Mouse (Mus musculus) thymus, postnatal 0 days (tissue): ENCODE measurements around the gene Rpp38. TPM values are rescaled to one million over a fixed set of nuclear protein-coding genes. Genes with fewer than 3 reads are reported as not detected.
A peak's percentile ranks its signal among the peaks of the same experiment; 100 is the strongest.

Experiments used
- DNase-seq: peaks from one replicate; pipeline ENCODE4 v3.0.0-alpha.2; 2015; ENCODE audit warnings: low spot score
- polyA plus RNA-seq: library from polyadenylated mRNA; unstranded; fragments of >200 nt; fragmentation: Nextera tagmentation; extraction: Ambion mirVana; gene quantifications from 2 replicates; pipeline ENCODE4 v1.2.1, GENCODE M21; 2015

The Rpp38 gene
- 18.0 and 19.5 TPM in 2 replicates for polyA plus RNA-seq

DNA sequence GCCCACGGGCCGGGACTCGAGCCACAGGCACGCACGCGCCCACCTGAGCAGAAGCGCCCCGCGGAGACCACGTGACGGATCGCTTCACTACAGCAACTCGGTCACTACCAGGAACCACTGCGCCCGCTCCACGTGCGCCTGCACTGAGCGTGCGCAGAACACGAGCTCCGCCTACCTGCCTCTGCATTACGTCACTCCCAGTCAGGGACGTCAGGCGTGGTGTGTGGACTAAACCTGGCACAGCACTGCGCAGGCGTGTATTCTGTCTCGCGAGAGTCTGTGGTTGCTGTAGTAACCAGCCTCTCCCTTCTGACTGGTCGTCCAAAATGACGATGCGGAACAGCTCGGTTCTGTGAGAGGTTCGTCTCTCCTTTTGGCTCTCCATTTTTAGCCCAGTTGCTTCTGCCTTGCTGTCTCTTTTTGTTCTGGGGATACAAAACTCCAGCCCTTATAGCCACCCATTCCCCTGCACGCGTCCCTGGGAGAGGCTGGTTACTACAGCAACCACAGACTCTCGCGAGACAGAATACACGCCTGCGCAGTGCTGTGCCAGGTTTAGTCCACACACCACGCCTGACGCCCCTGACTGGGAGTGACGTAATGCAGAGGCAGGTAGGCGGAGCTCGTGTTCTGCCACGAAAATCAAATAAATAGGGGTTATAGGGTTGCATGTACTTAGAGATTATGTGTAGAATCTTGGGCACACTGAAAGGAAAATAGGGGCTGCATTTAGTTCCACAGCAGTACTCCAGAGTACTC, at the start of gene Rpp38:
Gene Rpp38, minus strand, starts transcription at position 160 of the 759 bp plus-strand sequence.
- peak; percentile 99 for DNase-seq

DNA sequence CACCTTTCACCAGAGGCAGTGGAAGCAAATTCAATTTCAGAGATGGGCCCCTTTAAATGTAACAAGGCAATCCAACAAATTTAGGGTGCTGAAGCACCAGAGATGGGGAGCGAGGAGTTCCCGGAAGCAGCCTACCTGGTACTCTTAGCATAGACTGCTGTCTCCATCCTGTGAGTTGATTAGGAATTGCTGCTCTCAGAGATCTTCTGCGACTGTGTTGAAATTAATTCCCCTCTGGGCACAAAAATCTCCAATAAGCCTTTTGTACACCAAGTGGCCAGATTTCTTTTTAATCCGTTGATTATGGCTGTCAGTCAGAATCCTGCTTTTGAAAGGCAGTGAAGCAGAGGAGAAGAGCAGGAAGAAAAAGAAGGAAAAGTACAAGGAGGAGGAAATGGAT, 32.7 kb upstream of the Rpp38 start:
- DNase-seq = no peak

DNA sequence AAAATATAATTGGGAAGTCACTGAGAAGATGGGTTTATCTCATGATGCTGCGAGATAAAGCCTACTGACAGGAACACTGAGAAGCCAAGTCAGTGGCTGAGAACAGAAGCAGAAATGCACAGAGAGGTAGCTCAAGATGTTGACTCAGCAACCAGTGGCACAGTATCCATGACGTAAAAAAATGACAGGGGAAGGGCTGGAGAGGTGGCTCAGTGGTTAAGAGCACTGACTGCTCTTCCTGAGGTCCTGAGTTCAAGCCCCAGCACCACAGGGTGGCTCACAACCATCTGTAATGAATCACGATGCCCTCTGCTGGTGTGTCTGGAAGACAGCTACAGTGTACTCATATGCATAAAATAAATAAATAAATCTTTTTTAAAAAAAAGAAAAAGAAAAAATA, 28.6 kb upstream of the Rpp38 start:
- DNase-seq = no peak

DNA sequence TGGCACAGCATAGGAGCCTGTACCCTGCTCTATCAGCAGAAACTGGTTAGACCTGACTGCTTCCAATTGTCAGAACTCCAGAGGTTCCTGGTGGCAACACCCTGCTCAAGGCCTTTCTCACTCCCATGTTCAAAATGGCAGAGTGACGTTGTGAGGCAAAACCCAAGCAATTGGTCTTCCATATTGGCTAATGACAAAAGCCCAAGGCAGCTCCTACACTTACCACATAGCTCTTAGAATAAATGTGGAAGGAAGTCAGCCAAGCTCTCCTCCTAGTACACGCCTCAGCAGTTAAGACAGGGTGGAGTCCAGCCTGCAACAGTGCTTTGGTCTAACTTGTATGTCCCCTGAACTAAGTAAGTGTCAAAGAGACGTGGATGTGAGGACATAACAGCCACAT, 25.4 kb upstream of the Rpp38 start:
- DNase-seq = no peak

DNA sequence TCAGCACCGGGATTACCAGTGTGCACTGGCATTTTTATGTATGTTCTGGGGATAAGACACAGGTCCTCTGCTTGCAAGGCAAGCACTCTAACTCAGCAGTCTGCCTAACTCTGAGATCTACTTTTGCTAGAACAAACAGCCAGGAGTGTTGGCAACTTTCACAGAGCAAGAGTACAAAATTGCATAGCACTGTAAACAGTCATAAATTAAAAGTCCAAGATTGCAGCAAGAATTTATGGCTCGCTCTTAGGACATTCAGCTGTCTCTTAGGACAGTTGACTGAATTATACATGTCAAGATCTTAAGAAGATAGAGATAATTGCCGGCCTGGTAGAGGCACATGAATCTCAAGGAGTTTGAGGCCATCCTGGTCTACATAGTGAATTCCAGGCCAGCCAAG, 23.9 kb upstream of the Rpp38 start:
- no peak for DNase-seq

DNA sequence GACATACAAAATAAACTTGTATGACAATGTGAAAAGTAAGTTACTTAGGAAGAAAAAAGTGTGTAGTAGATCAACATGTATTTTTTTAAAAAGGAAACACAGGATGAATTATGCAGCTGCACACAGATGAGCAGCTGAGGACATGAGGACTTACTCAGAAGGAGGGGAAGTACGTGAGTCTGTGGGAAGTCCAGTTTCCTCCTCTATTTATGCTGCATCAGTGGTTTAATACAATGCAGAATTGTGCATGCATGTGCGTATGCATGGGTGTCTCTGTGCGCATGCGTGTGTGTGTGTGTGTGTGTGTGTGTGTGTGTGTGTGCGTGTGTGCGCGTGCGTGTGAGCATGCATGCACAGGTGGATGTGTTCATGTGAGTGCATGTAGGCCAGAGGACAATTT, 23.4 kb upstream of the Rpp38 start:
- DNase-seq = no peak

DNA sequence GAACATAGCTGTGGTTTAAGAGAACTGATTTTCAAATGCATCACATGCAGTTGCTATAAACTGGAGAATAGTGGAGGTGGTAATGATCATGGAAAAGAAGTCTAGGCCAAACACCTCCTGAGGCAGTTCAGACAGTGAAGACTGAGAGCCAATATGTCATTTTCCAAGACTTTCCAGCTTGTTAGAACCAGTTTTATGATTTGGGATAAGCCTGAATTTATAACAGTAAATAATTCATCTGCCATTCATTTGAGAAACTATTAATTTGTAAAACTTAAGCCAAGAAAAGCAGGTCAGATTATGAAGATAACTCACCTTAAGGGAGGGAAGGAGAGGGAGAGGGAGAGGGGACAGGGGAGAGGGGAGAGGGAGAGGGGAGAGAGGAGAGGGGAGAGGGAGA, 20.7 kb upstream of the Rpp38 start:
- DNase-seq = no peak

DNA sequence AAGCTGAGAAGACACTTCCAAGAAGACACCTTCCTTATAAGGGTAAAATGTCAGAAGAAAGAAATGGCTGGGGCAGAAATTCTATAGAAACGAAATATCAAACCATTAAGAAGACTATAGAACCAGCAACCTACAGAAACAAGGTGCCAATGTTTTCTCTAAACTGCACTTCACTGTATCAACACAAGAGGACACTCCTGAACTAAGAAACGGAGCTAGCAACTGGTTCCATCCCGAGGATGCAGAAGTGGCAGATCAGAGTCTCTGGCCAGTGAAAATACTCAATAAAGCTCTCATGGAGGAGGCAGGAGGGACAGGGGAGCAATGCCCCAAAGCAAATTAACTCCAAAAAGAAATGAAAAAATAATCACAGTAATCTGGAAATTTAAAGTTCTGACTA, 16.5 kb upstream of the Rpp38 start:
- DNase-seq = peak; percentile 35

DNA sequence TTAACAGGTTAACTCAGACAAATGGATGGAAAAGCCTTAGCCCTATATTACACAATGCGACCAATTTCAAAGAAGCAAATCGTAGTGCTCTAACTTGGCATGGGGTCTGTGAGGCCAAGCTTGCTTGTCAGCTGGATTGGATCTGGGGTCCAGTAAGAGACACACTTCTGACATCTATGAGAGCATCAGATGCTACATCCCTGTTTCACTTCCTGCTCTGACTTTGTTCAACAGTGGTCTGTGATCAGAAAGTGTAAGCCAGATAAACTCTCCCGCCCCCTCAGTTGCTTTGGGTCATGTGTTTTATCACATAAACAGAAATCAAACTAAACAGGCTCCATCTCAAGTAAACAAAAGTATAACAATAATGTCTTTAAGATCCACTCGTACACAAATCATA, 16.0 kb upstream of the Rpp38 start:
- no peak for DNase-seq

DNA sequence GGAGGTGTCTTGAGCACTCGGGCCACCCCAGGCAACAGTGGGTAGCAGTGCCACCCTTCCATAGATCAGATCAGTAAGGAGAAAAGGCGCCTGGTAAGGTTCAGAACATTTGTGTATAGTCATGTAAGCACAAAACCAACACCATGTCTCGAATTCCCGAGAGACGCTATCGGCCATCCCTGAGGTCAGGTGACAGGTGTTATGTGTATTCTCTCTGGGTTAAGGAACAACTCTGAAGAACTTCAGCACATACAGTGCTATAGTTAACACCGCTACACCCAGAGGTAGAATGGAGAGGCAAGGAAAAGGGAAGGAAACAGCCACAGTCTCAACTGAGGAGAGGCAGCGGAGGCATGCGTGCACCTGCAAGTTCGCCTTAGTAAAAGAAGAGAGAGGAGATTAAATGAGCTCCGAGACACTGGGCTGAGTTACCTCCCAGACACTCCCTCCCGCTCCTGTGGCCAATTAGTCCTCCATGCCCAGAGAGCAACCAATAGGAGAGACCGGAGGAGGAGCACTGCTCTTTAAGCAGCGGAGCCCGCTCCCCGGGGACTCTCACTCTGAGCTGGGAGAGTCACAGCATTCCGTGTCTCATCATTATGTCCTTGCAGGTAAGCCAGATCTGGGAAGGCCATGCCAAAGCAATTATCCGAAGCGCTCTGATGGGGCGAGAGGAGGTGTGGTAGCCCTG, 3.3 kb upstream of the Rpp38 start, which contains the start of gene Acbd7:
Gene Acbd7, plus strand, starts transcription at position 558 of the 691 bp plus-strand sequence.
- peak; percentile 75 for DNase-seq

DNA sequence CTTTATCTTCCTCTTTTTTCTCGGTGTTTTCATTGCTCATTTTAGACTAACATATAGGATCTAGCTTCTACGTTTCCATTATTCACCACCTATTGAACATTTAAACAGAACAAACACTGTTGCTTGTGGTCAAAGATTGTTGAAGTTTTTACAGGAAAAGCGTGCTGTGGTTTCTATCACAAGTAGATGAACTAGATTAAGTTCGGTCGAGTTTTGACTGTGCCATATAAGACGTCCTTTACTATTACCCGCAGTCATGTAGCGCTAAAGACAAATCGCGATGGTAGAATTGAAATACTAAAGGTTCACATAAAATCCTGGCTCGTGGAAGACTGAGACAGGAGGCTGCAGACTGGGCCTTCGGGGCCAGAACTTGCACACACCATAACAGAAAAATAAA, 1.3 kb upstream of the Rpp38 start:
- no peak for DNase-seq

DNA sequence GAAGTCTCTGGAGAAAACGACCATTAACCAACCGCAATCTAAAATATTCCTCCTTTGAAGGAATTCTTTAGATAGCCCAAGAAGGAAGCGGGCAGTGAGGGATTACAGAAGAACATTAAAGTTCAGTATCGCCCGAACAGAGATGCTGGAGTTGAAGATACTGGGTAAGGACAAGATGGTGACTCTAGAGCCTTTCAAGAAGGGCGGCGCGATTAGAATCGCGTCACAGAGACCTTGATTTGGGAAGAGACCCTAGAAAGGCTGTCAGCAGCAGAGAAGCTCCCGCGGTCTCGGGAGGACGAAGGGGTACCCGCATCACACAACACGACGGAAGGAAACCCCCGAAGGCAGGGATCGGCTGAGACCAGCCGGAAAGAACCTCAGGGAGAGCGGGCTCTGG, 387 bp downstream of the Rpp38 start:
- no peak for DNase-seq

DNA sequence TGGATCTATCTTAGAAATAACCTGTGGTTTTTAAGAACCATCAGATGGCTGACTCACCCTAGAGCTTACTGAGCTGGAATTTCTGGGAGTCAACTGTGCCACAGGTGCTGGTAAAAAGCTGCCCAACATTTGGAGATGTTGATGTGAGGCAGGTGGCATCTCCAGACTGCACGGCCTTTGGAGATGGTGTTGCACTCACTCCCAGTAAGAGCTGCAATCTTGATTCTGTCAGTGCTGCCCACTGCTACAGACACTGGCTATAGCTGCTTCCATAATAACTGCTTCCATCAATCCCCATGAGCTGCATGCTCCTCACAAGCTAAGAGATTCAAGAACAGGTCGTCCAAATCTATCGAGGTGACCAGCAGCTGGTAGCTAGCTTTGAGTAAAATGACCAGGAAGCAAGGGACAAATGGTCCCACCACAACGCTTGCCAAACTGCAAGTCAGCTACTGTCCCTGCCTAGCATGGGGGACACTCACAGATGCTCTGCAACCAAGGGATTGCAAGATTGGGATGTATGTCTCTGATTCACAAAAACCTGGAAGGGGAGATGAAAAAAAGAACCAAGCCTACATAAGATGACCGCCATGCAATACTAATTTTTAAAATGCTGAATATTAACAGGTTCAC, 1.3 kb downstream of the Rpp38 start:
- DNase-seq = no peak

DNA sequence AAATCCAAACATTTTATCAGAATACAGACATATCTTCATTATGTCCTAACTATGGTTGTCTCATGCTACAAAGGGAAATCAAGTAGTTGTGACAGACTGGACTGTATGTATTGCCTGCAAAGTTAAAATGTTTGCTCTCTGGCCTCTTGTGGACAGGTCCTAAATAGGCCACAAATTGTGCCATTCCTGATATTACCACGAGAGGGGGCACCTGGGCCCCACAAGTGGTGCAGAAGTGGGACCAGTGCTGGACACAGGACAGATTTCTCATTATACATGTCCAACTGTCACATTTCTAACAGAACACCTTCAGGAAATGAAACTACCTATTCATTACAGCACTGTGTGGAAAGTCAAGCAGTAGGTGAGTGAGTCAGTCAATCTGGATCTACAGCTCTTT, 5.1 kb downstream of the Rpp38 start:
- no peak for DNase-seq

DNA sequence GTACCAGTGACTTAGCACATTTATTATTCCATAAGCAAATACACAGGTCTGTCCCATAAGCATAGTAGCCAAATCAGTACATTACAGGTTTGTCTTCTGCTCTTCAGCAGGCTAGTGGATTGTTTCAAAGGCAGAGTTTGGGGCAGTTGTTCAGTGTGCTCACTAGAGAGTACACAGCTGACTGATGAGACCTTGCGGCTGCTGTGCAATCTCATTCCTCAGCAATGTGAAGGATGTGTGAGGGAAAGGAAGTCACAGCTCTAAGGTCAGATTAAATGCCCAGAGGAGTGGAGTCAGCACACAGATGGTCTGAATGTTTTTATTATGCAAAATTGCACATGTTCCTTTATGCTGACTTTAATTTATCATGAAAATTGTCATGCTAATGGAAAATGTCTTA, 5.9 kb downstream of the Rpp38 start:
- no peak for DNase-seq

DNA sequence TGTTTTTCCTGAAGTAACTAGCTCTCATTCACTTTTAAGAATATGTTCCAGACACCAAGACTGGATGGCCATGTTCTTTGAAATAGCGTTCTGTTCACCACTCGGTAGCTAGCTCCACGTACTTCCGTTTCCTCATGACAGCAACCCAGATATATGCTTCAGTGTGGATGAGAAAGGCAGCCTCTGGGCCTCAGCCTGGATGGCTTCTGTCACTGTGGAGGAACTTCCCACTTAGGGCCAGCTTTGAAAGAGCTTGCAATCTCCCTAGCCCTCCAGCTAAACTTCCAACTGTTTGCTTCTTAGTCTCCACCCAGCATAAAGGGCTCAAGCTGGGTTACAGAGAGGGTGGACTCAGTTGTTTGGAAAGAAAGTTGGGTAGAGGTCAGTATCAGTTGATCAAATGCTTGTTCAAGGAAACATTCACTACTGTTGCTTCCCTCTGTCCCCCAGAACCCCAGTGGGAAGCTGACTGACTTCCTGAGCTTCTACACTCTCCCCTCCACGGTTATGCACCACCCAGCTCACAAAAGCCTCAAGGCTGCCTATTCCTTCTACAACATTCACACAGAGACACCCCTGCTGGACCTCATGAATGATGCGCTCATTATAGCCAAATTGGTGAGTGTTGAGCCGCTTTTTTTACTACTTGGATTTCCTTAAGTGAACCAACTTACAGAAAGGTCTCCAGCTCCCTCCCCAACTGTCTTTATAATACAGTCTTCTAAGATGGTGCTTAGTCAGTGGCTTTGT, 7.9 kb downstream of the Rpp38 start:
- no peak for DNase-seq

DNA sequence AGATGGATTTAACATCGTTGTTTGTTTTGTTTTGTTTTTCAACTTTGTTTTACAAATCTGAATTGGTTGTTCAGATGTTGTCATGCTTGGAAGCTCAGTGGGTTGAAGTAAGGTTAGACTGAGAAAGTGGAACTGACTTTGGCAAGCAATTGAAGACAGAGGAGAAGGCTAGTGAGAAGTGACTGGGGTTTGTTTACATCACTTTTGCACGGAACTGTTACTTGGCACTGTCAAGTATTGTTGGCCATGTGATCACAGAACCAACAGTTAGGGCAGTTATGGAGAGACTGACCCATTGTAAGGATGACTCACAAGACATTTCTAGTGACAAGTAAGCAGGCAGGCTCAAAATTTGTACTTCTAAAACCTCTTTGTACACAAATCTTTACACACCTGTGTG, 9.3 kb downstream of the Rpp38 start:
- DNase-seq = no peak

DNA sequence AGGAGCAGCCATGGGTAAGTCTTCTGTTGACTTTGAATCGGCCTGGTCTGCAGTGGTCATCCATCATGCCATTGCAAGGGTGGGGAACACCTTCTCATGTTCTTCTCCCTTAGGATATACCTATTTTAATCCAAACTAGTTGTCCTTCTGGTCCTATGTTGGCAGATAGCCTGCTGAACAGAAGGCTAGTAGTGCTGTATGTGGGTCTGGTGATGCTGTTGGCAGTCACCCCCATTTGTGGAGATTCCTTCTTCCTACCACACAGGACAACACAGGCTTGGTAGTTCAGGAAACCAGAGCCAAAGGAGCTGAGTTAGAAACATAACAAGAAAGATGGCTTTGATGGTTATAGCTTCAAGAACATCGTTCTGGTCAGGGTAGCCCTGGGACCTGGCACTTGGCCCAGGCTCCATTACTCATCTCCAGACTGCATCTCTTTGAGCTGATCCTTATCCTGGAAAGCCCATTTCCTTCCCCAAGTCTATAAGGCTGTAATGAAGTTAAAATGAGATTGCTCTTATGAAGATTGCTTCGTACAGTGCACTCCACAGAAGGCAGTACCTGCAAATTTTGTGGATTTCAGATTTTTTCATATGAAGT, 26.9 kb downstream of the Rpp38 start:
- DNase-seq = no peak

DNA sequence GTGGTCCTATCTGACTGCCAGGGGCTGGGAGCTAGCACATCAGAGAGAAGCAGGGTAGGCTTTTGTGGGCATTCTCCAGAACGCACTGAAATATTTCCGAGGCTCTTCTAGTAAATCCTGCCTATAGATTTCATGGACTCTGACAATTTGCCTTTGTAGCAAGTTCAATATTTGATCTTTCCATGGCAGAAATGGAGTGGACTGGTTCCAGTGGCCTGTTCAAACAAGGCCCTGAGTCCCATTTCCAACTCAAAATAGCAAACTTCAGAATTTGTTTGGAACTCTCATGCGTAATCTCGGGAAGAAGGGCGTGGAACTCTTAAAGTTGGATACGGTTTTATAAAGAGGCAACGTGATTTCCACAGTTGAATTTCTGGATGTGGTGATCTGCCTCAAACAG, 36.6 kb downstream of the Rpp38 start:
- no peak for DNase-seq

DNA sequence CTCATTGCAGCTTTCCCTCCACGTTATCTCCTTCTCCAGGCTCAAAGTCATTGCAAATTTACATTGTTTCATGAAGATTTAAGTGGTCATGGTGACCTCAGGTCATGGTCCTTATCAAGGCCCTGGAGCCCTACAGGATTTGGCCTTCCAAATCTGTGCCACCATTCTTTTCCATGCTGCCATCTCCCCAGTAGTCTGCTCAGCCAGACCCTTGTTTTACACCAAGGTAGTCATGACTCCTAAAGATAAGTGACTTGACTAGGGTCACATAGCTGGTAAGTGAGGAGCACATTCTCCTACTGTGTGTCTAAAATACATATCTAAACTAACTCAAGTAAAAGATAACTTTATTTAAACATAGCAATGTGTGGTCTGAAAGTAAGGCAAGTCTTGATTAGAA, 40.3 kb downstream of the Rpp38 start:
- DNase-seq = no peak

DNA sequence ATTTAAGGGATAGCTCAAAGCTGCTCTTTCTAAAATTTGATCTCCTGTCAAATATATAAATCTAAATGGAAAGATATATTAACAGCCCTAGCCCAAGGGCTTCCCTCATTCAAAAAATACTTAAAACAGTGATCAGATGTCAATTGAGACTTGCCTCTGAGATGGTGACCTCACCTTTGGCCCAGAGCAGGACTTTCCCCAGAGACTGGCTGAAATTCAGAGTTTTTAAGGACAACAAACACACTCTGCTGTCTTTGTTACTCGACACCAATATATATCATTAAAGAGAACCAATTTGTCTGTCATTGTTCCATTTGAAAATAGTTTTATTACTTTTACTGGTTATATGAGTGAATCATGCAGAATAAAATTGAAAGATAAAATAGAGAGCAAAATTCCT, 42.9 kb downstream of the Rpp38 start:
- no peak for DNase-seq
